Mouse (Mus musculus) adrenal gland (tissue): ENCODE measurements around the gene Fgf12.

ENCODE experiments used
- intact Hi-C: fragments of 180-260 bp; cut with DNase I; formaldehyde crosslinking; loops from one replicate; pipeline ENCODE4 v1.15.1; 2025

Fgf12 gene

DNA sequence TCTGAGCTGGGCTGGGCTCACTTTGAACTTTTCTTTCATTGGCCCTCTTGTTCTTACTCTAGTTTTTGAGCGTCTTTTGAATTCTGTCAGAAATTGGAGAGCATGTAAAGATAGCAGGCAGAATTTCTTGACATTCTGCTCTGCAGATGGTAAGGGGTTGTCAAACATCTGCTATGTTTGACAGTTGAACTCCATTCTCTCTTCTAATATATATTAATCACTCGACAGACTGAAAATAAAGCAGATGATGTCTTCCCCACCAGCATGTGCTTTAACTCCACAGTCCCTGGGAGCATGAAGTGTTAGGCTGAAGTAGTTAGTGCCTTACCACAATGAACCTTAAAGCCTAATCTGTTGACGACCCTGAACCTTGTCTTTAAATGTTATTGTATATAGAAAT, 267.9 kb downstream of the Fgf12 start:
- intact Hi-C loops: loop anchor here (5.0 kb wide), 1 partner anchor 148 kb away; no protein-coding TSS in a partner anchor

DNA sequence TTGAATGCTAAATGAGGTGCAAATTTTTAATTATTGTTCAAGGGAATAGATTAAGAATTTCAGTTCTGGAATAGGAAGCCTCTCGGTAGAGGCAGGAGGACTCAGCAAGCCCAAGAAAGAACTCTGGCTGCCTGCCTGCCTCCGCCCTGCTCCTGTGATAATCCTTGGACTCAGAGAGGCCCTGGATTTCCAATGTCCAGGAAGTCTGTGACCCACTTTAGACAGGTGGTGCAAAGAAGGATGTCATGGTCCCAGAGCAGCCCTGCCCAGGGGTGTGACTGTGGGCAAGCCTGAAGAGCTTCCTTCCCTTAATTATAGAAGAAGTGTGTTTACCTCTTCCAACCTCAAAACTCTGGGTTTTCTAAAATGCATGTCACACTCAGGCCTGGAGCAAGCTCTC, 273.8 kb downstream of the Fgf12 start:
- intact Hi-C loops: no loop called here

DNA sequence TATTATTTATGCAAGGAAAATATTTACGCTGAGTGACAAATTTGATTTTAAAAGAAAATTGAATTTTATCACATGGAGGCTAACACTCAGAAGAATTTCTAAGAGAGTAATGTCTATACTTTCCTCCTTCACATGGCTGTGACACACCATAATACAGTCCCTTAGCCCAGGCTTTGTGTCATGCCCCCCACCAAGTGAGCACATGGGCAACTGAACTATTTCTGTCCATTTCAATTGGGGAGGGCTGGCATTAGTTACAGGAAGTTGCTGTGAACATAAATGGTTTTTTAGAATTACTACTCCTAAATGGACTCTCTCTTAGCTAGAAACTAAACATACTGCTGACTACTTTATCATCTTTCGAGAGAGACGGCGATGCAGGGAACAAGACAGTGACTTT, 276.2 kb downstream of the Fgf12 start:
- intact Hi-C loops: no loop called here

DNA sequence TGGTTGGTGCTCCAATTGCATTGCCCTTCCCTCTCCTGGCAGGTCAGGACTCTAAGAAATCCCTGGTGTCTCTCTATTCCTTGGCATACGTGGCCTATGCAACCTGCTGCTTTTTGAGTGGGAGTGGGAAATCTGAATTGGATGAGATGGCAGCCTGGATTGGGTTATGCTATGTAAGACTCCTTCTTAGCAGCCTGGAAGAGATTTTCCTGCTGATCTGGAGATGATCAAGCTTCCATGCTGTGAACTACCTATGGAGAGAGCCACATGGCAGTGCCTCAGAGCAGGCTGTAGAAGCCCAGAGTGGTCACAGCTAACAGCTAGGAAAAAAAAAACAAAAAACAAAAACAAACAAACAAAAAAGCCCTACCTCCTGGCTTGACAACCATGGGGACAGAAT, 277.3 kb downstream of the Fgf12 start:
- intact Hi-C loops: no loop called here

DNA sequence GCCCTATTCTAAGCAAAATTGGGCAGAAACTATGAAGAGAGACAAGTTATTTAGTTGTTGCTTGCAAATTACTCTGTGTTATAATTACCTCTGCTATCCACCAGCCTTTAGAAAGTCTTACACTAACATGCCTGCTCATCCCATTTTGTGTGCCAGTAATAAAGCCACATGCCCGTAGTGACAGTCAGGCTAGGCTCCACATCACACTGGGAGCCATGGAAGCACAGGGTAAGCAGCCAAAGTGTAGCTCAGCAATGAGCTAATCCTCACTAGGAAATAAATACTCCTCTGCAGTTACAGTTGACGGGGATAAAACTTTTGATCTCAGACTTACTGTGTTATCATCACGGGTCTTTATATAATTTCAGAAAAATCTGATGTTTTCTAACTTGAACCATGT, 298.0 kb downstream of the Fgf12 start:
- intact Hi-C loops: no loop called here

DNA sequence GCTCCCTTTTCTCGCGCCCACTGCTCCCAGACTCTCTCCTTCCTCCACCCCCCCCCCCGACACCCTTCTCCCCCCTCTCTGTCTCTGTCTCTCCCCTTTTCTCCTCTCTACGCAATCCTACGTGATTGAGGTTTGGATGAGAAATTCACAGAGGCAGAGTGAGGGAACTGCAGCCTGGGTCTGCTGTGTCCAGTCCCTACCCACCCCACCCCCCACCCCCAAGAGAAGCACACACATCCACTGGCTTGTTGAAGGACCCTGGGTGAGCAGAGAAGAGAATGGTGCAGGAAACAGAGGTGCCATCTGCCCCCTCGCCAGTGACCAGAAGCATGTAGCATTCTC, 305.8 kb downstream of the Fgf12 start:
- intact Hi-C loops: no loop called here

DNA sequence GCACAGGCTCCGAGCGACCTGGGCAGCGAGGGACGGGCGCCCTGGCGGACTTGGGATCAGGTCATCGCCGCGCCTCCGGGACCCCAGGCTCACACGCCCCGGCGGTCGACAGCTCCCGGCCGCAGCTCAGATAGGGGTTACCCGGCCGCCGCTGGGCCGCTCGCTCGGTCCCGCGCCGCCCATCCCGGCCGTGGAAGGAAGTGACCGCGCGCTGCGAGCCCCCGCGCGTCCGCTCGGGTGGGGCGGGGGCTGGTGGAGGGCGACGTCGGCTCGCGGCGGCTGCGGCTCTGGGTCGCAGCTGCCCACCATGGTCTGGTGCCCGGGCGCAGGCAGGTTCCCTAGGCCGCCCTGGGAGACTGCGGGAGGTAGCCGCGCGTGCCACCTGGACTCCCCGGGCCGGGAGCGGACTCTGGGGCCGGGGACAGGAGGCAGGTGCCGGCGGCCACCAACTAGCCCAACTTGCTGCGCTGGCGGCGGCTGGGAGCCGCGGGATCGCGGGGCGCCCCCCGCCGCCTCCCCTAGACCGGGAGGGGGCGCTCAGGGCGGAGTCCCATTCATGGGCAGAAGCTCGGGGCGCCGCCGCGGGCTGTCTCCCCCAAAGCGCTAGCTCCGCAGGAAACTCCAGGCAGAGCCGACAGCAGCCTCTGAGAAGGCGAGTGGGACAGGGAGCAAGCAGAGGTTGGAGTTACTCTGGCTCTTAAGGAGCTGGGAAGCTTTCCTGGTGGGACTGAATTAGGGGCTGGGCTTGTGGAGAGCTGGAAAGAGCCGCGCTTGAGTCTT, 306.3 kb downstream of the Fgf12 start:
- intact Hi-C loops: no loop called here

DNA sequence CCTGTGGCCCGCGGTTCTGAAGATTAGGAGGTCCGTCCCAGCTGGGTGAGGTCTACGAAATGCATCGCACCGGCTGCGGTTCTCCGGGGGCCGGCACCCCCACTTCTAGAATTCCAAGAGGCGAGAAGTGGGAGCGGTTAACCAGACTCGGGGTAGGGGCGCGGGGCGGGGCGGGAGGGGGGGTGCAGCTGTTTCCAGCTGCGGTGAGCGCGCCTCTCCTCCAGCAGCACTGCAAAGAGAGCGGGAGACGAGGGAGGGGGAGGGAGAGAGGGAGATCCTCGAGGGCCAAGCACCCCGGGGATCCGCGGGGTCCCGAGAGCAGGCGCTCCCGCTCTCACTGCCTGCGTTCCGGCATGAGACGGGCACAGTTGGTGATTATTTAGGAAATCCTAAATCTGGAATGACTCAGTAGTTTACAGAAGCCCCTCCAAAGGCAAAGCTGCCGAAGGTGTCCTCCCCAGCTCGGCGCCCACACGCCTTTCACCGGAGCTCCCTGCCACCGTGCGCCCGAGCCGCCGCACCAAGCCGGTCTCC, 307.0 kb downstream of the Fgf12 start:
- intact Hi-C loops: no loop called here

DNA sequence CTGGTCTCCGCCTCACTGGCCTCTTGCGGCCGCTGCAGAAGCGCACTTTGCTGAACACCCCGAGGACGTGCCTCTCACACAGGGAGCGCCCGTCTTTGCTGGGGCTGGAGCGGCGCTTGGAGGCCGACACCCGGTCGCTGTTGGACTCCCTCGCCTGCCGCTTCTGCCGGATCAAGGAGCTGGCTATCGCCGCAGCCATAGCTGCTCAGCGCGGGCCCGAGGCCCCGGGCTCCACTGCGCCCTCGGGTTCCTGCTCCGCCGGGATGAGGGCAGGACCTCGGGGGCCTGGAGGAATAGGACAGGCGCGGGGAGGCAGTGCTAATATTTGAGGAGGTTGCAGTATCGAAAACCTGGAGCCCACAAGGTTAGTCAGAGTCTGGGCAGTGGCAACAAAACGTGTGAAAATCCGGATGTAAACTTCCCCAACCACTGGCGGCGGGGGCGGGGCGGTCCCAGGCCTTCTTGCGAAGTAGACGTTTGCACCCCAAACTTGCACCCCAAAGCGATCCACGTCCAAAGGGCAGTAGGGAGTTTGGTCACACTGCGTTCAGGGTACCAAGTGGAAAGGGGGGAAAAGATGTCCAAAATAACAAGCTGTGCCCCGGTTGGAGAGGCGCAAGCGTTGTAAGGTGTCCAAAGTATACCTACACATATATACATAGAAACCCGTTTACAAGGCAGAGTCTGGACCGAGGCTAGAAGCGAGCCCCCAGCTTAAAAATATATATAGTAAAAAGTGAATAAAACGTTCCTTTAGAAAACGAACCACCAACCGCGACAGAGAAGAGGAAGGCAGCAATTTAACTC, 307.7 kb downstream of the Fgf12 start:
- intact Hi-C loops: no loop called here

DNA sequence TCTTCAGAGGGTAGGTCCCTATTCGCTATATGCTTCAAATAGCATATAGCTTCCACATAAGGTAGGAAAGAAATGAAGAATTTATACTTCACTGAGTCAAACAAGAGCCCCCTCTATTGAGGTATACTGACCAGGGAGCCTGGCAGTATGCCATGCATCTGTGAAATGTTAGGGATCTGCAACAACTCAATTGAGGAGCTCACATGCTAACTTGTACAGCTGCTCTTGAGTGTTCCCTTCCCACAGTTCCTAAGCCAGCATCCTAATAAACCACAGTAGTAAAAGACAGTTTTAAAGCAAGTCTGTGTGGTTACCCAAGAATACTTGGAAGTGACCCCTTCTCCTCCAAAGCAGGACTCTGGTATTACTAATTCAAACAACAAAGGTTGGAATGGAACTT, 331.3 kb downstream of the Fgf12 start:
- intact Hi-C loops: no loop called here

DNA sequence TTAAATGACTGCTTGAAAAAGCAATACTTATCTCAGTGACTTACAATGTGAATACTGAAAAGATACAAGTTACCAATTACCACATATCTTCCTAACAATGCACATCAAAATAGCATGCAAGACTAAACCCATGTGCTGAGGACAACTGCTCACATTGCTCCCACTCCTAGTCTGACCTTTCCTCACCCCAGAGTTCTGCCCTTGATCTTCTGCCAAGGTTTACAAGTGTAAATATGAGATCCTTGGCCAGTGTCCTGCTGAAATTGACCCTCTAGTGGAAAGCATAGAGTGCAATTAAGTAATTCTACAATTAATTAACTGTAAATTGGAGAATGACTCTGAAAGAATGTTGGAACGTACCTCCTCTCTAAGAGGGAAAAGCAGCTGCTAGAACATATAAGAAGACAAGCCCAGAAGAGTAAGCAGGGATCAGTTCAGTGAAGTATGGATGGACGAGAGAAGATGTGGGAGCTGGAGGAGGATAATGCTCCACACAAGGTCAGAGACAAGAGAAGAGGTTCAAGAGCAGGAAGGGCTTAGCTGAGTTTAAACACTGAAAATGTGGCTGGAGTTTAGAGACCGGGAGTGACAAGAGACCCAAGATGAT, 333.1 kb downstream of the Fgf12 start:
- intact Hi-C loops: no loop called here

DNA sequence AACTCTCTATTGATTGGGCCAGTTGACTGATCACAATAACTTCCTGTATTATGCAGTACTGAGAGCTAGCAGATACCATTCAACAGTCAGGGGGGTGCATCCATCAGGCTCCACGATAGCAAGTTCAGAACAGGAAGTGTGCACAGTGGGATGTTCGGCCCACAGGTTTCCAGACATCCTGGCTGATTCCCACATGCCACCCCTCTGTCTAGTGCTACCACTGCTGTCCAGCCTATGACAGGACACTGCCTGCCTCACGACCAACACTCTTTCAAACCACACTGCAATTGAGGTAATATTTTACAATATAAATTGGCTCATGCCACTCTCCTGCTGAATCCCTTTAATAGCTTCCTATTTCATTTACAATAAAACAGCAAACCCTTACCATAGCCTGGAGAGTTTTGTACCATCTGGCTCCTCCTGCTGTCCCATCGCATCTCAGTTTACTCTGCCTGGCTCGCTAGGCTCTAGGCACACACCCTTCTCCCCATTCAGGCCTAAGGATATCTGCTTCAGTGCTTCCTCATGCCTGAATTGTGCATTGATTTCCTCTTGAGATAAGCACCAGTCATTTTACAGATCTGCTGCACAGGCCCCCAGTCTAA, 341.6 kb downstream of the Fgf12 start:
- intact Hi-C loops: no loop called here

DNA sequence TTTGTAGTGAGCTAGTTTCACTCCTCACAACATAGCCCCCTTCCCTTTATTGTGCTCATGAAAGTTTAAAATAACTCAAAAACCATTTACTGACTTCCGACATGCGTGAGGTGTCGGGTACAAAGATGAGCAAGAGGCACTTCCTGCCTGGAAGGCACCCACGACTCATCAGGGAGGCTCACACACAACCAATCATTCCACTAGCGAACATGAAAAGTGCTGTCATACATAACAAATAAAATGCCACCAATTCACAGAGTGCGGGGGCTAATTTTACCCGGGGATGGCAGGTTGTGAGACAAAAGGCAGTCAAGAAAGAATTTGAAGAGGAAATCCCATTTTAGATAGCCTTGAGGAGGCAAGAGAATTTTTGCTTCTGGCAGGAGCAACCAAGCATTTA, 344.6 kb downstream of the Fgf12 start:
- intact Hi-C loops: no loop called here

DNA sequence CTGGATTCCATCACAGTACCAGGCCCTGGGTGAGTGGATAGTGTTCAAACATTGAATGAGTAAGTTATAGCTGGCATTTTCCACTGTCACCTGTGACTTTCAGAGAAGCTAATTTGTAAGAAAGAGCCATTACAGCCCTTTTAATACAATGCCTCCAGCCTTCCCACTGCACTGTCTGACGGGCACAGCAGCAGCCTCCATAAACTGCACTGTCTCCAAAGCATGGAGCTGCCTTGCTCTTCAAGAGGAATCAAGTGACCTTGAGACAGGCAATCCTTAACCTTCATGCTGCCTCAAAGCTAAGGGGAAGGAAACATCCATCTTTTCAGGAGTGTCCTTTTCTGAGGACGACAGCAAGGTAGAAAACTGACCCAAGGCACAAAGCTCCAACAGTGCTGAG, 345.0 kb downstream of the Fgf12 start:
- intact Hi-C loops: no loop called here

DNA sequence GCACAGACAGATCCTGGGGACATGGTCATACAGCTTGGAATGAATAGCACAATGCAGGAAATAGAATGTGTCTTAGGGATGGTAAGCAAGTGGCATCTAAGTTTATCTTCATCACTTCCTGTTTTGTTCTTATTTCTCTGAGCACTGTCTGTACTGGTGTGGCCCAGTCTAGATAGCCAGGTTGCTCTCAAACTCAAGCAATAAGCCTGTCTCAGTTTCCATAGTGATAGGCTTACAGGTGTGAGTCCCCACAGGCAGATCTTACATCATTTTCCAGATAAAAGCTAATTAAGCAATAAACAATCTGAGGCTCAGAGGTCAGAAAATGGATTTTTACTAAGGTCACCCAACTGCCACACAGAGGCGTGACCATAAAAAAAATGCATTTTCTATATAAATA, 348.7 kb downstream of the Fgf12 start:
- intact Hi-C loops: no loop called here

DNA sequence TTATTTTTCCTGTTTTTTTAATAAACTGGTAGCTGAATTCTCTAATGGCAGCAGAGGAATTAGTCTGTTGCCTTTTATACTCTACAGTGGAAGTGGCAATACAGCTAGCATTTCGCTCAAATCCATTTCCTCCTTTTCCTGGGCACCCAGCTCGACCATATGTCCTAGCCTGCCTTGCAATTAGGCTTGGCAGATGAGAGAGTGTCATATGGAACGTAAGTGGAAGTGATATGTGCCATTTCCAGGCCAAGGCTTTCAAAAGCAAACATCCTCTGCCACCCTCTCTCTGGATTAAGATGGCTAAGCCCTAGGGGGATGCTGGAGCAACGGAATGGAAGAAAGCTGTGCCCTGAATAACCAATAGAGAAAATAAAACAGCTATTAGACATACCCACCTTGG, 350.2 kb downstream of the Fgf12 start:
- intact Hi-C loops: no loop called here

DNA sequence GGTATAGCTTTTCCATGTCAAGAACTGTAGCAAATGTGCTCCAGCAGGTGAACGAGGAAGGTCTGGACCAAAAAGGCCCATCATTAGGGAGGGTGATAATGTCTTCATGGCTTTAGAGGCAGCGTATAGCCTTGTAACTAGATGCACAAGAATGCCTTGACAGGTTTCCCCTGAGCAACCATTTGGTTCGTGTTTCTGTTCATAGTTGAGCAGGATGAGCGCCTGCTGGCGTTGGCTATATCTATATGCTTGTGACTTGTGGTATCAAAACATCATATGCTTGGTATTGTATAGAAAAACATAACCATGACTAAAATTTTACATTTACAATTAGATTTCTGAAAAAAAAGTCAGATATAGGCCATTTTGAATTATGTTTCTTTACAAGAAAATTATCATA, 361.6 kb downstream of the Fgf12 start:
- intact Hi-C loops: no loop called here

DNA sequence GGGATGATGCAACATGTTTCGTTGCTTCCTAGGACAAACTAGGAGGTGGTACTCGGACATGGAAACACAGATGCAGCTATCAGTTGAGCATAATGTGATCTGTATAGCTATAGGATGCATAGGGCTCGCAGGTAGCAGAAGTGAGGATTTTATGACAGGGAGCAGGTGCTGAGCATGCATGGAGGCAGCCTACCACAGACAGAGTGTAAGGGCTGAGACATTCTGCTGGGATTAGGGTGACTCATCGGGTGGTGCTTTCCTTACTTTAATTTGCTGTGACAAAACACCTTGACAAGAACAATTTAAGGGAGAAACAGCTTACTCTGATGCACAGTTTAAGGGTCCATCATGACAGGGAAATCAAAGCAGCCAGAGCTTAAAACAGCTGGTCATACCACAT, 363.8 kb downstream of the Fgf12 start:
- intact Hi-C loops: no loop called here

DNA sequence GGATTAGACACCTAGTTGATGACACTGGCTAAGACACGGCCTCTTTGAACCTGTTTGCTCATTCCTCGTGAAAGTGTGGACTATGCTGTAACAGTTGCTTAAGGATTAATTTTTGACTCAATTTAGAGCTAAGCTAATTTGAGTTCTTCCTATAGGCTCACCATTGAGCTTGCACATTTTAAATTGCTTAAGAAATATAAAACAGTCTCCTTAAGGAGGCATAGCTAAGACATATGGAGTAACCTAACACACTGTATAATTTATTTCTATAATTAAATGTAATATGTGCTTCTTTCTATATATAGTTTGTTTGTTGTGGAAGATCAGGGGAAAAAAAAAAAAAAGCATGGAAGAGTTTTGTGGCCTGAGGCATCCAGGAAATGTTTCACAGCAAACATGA, 378.1 kb downstream of the Fgf12 start:
- intact Hi-C loops: no loop called here

DNA sequence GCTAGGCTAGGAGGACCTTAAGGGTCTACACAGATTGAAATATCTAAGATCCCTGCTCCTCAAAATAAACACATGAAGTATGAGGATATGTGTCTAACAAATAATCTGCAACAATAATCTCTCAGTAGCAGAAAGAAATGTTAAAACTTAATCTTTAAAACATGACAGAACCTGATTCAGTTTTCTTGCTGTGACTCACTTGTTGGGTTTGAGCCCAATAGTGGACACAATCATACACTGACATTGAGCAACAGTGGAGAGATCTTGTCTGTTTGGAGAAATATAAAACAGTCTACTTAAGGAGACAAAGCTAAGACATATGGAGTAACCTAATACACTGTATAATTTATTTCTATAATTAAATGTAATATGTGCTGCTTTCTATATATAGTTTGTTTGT, 379.6 kb downstream of the Fgf12 start:
- intact Hi-C loops: no loop called here

DNA sequence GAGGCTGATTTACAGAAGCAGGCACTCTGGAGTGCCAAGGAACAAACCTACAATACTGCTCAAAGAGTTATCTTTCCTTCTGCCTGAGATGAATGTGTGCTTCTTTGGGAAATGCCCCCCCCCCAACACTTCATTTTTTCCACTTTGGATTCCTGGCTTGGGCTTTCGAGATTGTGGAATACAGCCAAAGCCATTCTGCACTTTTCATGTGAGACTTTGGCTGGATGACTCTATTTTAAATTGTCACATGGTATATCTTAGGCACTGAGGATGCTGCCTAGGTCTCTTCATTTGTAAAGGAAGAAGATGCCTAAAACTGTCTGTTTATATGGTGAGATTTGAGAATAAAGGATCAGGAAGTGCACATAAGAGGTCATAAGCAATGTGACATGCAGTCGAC, 402.2 kb downstream of the Fgf12 start:
- intact Hi-C loops: no loop called here

DNA sequence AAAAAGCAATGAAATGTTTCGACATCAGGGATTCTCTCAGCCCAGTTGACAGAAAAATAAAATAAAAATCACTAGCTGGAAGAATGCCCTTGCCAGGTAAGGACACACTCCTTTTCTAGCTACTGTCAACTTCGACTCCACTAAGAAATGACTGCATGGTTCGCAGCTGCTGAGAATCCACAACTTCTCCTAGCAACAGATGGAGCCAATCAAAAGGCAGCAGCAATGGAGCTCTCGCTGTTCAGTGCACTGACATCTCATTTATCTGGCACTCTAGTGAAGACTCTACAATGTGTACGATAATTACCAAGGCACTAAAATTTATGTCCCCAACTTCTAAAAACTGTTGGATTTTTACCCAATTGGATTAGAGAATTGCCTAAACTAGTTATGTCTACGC, 407.5 kb downstream of the Fgf12 start:
- intact Hi-C loops: no loop called here
